Mouse (Mus musculus) thymus, adult 2 months (tissue): Measurements from ENCODE around the gene Pde11a.

ENCODE experiments used
- CTCF ChIP-seq: fragments of 200-500 bp; IDR thresholded peaks from 2 replicates; pipeline ENCODE4 v1.5.1; 2012; ENCODE audit warnings: mild to moderate bottlenecking, control low read depth, low read length, moderate library complexity, borderline replicate concordance; ENCODE audit not compliant: control insufficient read depth, poor library complexity, insufficient read depth; ENCODE audit errors: extremely low read depth
- POLR2A ChIP-seq: fragments of 200-500 bp; IDR thresholded peaks from 2 replicates; pipeline ENCODE4 v1.6.1; 2012; ENCODE audit warnings: mild to moderate bottlenecking, low read length, control low read depth, moderate library complexity; ENCODE audit not compliant: control insufficient read depth, poor library complexity, insufficient read depth; ENCODE audit errors: extremely low read depth

DNA sequence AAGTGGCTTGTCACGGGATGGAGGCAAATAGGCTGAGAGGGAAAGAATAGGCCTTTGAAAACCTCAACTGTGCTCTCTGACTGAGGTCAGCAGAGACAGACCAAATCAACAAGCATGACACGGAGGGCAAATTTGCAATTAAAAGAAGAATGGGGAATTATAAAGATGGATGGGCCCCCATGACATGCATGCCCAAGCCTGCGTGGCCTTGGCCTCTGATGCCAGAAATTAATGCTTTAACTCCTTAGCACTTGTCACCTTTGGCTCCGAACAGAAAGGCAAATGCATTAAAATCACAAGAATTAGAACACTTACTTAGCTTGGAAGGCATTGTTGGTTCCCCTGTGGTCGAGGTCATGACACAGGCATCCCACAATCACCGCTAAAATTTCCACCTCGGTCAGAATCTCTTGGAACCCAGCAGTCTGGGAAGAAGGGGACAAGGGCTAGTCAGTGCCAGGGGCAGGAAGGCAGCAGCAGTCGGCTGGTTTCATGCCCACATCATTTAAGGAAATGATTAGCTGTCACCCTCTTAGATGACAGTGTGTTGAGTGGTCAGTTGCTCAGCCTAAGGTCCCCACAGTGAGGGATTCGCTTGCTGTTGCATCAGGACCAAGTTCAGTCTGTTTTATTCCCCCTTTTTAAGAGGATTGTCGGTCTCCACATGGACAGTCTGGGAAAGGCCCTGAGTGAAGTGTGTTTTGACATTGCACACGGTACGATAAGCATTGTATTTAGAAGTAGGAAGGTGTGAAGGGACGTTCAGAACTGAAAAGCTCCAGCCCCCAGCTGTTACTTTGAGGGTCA lies 279.7 kb downstream of the Pde11a start:
- TF ChIP-seq CTCF (no peak), POLR2A (no peak)
